Mouse (Mus musculus) urinary bladder, postnatal 0 days (tissue): ENCODE data around the gene Gm21836. TPM values are rescaled to one million over a fixed set of nuclear protein-coding genes. Genes with fewer than 3 reads are reported as not detected.

ENCODE experiments used
- polyA plus RNA-seq: library from polyadenylated mRNA; unstranded; fragments of >200 nt; fragmentation: Nextera tagmentation; extraction: Ambion mirVana; gene quantifications from 2 replicates; pipeline ENCODE4 v1.2.1, GENCODE M21; 2015

Gm21836 gene
- not detected in 2 replicates for polyA plus RNA-seq

GRCm38 (mm10) chr9:124493693-124494092, at the start of gene Gm21836:
TSS of gene Gm21836 (minus strand) at chr9:124493793.

GRCm38 (mm10) chr9:124476096-124476902, 17.3 kb downstream of the Gm21836 start, which contains the start of gene Ppp2r3d:
TSS of gene Ppp2r3d (minus strand) at chr9:124476898.

Other genes with a start within 250 kb of the Gm21836 start
- gene 2010315B03Rik, start 181.1 kb downstream of the Gm21836 start, polyA plus RNA-seq: 9.0 and 10.3 TPM in 2 replicates
- gene Ppp2r3d, start 16.9 kb downstream of the Gm21836 start, polyA plus RNA-seq: 109 and 115 TPM in 2 replicates